Mouse (Mus musculus) urinary bladder, postnatal 4 days (tissue): ENCODE results near the gene Agap3.

Experiments
- DNase-seq, 2 experiments: peaks; one replicate each; pipeline ENCODE4 v3.0.0; 2021 to 2022; ENCODE audit warnings: low spot score in 2 of 2

The Agap3 gene

DNA sequence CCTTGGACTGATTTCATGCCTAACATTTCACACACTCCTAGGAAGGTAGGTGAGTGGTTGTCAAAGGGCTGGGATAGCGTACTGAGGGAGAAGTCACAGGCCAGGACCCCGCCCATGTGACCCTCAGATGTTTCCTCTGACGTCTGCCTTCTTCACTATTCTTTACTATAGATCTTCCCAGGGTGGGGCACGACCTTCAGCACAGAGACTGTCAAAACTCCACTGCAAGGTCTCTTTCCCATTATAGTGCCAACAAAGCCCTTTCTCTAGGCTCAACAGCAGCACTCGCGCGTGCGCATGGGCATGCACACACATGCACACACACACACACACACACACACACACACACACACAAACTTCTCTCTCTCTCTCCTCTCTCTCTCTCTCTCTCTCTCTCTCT is 71.8 kb downstream of the Agap3 start:
- no peak for DNase-seq

DNA sequence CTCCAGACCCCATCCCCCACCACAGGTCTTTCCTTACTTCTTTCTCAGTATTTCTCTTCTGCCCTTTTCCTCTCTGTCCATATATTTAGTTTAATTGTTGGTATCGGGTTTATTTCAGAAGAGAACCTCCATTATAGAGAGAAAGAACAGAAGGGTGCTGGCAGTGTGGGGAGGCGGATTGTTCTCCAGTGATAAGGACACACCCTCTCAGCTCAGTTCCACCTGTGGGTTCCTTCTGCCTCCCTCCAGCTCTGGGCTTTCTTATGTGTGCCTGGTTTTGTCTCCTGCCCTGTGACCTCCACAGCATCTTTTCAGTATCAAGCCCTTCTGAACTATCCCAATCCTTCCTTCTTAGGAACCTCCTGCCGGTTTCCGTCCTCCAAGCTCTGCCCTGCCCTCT is 72.5 kb downstream of the Agap3 start:
- no peak for DNase-seq

- no peak for DNase-seq
Measured at GRCm38 (mm10) chr5:24525360-24526189, 73.6 kb downstream of the Agap3 start.

GRCm38 (mm10) chr5:24526190-24526888 is 74.4 kb downstream of the Agap3 start:
- DNase-seq: no peak

DNA sequence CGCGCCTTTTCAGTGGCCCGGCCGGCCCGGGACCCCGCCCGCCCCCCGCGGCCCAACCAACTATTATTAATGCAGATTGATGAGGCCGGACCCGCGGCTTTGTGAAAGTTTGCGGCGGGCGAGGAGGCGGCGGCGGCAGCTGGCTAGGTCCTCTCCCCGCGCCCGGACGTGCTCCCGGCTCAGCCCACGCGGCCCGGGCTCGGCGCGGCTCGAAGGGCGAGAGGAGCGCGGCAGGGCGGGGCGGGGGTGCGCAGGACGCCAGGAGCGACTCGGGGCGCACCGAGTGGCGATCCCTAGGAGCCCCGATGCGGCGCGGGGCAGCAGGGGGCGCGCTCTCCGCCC is 74.9 kb downstream of the Agap3 start, which contains the start of gene Gbx1:
Gene Gbx1, minus strand, starts transcription at position 314 of the 342 bp plus-strand sequence.
- no peak for DNase-seq

DNA sequence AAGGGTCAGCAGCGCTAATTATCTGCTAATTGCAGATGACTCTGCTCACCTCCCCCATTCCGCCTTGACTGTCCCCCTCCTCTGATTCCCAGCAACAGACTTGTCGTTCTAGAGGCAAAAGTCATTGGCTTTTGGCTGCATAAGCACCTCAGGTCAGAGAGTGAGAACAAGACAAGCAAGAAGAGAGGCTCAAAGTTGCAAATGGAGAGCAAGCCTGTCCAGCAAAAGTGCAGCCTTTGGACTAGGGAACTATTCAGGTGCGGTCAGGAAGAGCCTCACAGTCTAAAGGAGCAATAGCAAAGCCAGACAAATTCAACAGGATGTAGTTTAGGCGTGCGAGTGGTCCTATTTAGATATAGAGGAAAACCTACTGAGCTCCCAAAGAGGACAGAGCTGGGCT is 75.8 kb downstream of the Agap3 start:
- no peak for DNase-seq

DNA sequence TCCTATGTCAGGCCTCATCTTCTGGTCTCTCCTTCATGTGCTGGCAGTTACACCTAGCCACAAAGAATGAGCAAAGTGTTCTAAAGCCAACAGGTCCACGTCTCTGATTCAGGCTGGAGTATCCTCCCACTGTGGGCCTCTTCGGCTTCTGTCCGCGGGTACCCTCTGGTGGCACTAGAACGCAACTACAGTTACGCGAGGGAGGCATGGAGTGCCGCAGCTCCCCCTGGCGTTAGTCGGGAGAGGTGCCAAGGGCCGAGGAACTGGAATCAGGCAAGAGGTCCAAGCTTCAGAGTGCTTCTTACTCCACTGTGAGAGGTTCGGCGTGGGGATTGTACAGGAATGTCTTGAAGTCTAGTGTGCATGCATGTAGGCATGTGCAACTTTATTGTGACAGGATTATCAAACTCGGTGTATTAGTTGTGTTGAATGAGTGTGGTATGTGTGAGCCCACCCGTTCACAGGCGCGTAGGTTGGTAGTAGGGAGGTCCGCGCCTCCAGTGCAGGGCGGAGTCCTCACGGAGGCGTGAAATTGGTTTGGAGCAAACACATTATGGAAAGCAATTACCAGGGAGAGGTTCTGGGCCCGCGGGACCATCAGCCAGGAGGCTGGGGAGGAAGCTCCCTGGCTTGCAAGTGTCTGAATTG is 78.2 kb downstream of the Agap3 start:
- peak; percentile 85 to 93 for DNase-seq

DNA sequence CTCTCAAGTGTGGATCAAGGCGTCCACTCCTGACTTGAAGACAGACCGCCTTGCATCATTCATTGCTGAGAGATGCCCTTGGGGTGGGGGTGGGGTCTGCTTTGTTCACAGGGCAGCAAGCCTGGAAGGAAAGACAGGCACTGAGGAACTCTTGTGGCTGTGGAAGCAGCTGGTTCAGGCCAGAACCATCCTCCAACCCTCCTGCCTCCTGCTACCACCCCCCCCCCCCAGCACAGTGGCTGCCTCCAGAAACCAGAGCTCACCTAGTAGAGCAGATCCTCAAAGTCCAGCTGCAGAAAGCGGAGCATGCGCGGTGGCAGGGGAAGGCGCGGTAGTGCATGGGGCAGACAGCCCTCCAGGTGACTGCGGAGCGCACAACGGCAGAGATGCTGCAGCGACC is 81.4 kb downstream of the Agap3 start:
- no peak for DNase-seq

- DNase-seq: no peak
Measured at GRCm38 (mm10) chr5:24534292-24534691, 82.3 kb downstream of the Agap3 start.

- no peak for DNase-seq
Measured at GRCm38 (mm10) chr5:24535731-24536130, 83.8 kb downstream of the Agap3 start.

DNA sequence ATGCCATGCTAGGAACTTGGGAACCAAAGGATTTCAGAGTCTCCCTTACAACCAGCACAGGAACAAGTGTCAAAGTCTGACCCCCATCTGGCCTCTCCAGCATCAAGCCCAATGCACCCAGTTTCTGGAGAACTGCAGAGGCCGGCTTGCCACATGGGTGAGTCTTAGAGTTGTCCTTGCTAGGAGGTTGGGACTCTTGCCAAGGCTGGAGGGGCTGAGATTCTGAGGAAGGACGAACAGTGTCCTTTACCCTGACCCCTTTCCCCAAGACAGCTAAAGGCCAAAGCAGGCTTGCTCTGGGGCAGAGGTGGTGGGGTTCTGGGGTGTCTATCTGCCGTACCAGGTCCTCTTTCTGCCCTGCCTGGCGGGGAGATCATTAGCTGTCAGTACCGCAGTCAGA is 84.5 kb downstream of the Agap3 start:
- DNase-seq: no peak

- DNase-seq: no peak
Measured at GRCm38 (mm10) chr5:24537618-24538017, 85.6 kb downstream of the Agap3 start.

DNA sequence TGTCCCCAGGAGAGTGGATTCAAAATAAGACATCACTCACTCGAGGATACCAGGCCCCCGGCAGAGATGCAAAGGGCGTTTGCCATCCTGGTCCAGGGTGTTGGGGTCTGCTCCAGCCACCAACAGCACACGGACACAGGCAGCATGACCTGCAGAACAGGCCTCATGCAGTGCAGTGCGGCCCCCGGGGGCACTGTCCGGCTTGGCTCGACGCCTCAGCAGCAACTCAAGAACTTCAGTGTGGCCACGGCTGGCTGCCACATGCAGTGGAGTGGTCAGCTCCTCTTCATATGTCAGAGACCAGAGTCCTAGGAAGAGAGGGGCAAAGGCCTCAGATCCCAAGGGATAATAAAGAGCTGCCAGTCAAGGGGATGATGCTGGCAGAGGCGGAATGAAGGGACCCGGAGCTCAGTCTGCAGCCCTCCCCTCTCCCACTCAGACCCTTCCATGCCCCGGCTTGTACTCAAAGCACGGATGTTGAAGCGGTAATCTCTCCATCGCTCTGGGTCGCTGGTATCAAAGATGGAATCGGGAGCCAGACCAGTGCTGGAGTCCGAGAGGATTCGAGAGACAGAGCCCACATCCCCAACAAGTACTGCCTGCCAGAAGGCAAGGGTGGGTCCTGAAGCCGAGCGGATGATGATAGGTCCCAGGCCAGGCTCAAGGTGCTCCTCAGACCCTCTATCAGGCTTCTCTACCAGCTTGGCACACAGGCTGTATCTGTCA is 87.8 kb downstream of the Agap3 start:
- DNase-seq: no peak

GRCm38 (mm10) chr5:24540387-24541143 is 88.6 kb downstream of the Agap3 start, which contains the start of gene Asb10:
Gene Asb10, minus strand, starts transcription at chr5:24540978.
- peak; percentile 63 to 75 for DNase-seq

GRCm38 (mm10) chr5:24541144-24541569 is 89.2 kb downstream of the Agap3 start:
- DNase-seq: no peak

- DNase-seq: no peak
Measured at GRCm38 (mm10) chr5:24542643-24543042, 90.7 kb downstream of the Agap3 start.

DNA sequence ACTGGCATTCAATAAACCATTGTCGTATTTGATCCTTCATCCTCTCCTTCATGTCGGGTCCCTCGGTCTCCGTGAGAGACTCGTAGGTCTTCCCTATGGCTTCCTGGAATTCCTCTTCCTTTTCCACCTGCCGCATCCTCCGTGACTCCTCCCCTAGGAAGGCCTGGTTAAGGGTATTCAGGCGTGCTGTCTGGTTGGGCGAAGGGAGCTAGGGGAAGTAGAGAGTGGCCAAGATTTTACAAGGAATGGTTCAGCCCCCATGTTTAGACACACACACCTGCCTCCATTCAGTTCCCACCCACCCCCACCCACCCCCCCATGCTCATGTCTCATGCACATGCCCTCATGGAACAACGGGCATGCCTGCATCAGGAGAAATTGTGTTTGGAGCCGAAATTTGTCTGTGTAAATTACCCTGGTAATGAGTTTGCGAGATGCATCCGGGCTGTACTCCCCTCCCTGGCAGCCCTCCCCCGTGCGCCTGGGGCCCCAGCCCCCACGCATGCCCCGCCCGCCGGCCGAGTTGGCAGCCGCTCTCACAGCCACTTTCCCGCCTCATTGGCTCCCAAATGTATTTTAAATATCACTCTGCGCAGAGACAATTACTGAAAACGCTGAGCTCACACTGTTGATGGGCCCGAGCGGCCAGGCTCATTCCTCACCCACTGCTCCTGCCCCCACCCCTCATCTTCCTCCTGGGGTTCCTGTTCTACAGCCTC is 98.8 kb downstream of the Agap3 start:
- peak in 1 of 2 experiments; percentile 63 for DNase-seq

GRCm38 (mm10) chr5:24551317-24551688 is 99.3 kb downstream of the Agap3 start:
- no peak for DNase-seq
